ENCODE assay signal across 1 mouse cellular context in genomic region chr10:52277564-52277963, GRCm38 (mm10). TPM values are rescaled to one million over a fixed set of nuclear protein-coding genes. Genes with fewer than 3 reads are reported as not detected.
"Had no signal": no experiment of that assay in that cellular context is flagged by ENCODE, and none has a peak within 500 bp of the region (broad histone marks: within the 10 kb centered on the region; RNA-seq: fewer than 3 reads in every experiment).

No protein-coding gene starts in this region.

RNA-seq across cellular contexts. Expression of gene Dcbld1, which starts 44.1 kb away (rescaled TPM):
- total RNA-seq: megakaryocyte, adult 5-6 weeks had no signal
